Mouse (Mus musculus): ENCODE measurements at regions not wholly inside any gene's neighbourhood (a gene's known extent, or its start where the extent isn't known, plus 50 kb on each side); places are given as distances from the start of the nearest gene placed in this dataset.

- DNase-seq (ENCODE audit: low spot score in 2 of 2): no peak
Measured at GRCm38 (mm10) chr15:85674191-85674984, 60.4 kb upstream of the Ppara start.

- no peak for DNase-seq (ENCODE audit: low spot score in 2 of 2)
Measured at GRCm38 (mm10) chr15:85675126-85675525, 59.7 kb upstream of the Ppara start.

GRCm38 (mm10) chr15:85675736-85676135 is 59.0 kb upstream of the Ppara start:
- DNase-seq (ENCODE audit: low spot score in 2 of 2): no peak

GRCm38 (mm10) chr15:85676156-85676555 is 58.6 kb upstream of the Ppara start:
- DNase-seq (ENCODE audit: low spot score in 2 of 2): no peak

GRCm38 (mm10) chr15:85676871-85677270 is 57.9 kb upstream of the Ppara start:
- no peak for DNase-seq (ENCODE audit: low spot score in 2 of 2)

GRCm38 (mm10) chr15:85677381-85677780 is 57.4 kb upstream of the Ppara start:
- no peak for DNase-seq (ENCODE audit: low spot score in 2 of 2)

GRCm38 (mm10) chr15:85677855-85678254 is 56.9 kb upstream of the Ppara start:
- no peak for DNase-seq (ENCODE audit: low spot score in 2 of 2)

GRCm38 (mm10) chr15:85678351-85678895 is 56.4 kb upstream of the Ppara start:
- DNase-seq (ENCODE audit: low spot score in 2 of 2): no peak

GRCm38 (mm10) chr15:85678981-85679708 is 55.6 kb upstream of the Ppara start:
- DNase-seq (ENCODE audit: low spot score in 2 of 2): no peak

- DNase-seq (ENCODE audit: low spot score in 2 of 2): no peak
Measured at GRCm38 (mm10) chr15:85679864-85680428, 54.8 kb upstream of the Ppara start.

- DNase-seq (ENCODE audit: low spot score in 2 of 2): no peak
Measured at GRCm38 (mm10) chr15:85680460-85681224, 54.1 kb upstream of the Ppara start.

- DNase-seq (ENCODE audit: low spot score in 2 of 2): no peak
Measured at GRCm38 (mm10) chr15:85682116-85682515, 52.7 kb upstream of the Ppara start.

GRCm38 (mm10) chr15:85682780-85683179 is 52.0 kb upstream of the Ppara start:
- no peak for DNase-seq (ENCODE audit: low spot score in 2 of 2)

GRCm38 (mm10) chr15:85683271-85683670 is 51.5 kb upstream of the Ppara start:
- DNase-seq (ENCODE audit: low spot score in 2 of 2): no peak

- DNase-seq (ENCODE audit: low spot score in 2 of 2): no peak
Measured at GRCm38 (mm10) chr15:85683716-85684115, 51.1 kb upstream of the Ppara start.

- DNase-seq (ENCODE audit: low spot score in 2 of 2): no peak
Measured at GRCm38 (mm10) chr15:85684164-85684708, 50.5 kb upstream of the Ppara start.

- no peak for DNase-seq (ENCODE audit: low spot score in 2 of 2)
Measured at GRCm38 (mm10) chr15:85684875-85685274, 49.9 kb upstream of the Ppara start.

Measured in urinary bladder, postnatal 4 days (tissue).